In the genomic region with DNA sequence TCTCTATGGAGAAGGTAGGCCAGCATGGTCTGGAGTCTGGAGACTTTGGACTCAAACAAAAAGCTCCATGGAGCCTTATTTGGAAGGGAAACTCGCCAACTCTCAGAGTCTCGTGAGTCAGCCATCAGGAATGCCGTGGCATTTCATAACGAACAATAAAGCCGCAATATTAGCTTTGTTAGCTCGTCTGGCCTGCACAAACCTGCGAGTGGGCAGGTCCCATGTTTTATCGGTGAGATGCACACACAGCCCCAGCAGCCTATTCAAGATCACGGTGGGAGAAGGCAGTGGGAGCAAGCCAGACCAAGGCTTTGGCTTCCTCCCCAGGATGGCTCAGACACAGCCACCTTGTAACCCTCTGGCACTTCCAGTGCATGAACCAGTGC, we compare ENCODE assay signal across 8 mouse cellular contexts.
DNase-seq lines count a peak whose midpoint lies in the region; ATAC-seq and TF ChIP-seq lines count a peak whose summit lies in the region.

No protein-coding gene starts in this region.

- H3K4me1 ChIP-seq in small intestine, adult 2 months (ENCODE audit: control insufficient read depth, insufficient read depth, insufficient read length, low read length) = peaks cover 7% of the 10 kb centered on the region
- no peaks in the 10 kb centered on the region for H3K4me1 ChIP-seq in midbrain, postnatal 0 days (ENCODE audit: insufficient read depth, low read length)

- H3K27ac ChIP-seq in small intestine, adult 2 months (ENCODE audit: insufficient read depth, low read depth, low read length) = peak overlapping the region; percentile 27; the same call in 1 of the 2 replicates
- no peak overlapping the region for H3K27ac ChIP-seq in midbrain, postnatal 0 days (ENCODE audit: low read depth, low read length)

- peak; percentile 10 for DNase-seq in kidney, adult 9 months
- no peak for DNase-seq in kidney, adult 8-10 months
- peak; percentile 75 to 82 for DNase-seq in cerebellum, postnatal 14 days
- peak; percentile 23 to 48 for DNase-seq in heart, postnatal 14 days
- no peak for DNase-seq in embryo, embryonic 10 days (ENCODE audit: low spot score)
- DNase-seq in midbrain, postnatal 0 days (ENCODE audit: low spot score) = no peak

- no peaks in the 10 kb centered on the region for H3K36me3 ChIP-seq in small intestine, adult 2 months (ENCODE audit: control insufficient read depth, insufficient read depth, low read length)
- H3K36me3 ChIP-seq in midbrain, postnatal 0 days (ENCODE audit: insufficient read depth, low read length) = no peaks in the 10 kb centered on the region

- H3K9ac ChIP-seq in midbrain, postnatal 0 days (replicated peaks; ENCODE audit: low read length, poor library complexity, severe bottlenecking) = no peak overlapping the region

- intact Hi-C loops in heart, postnatal 14 days (cut with DNase I) = loop anchor here (2.0 kb wide), 1 partner anchor 40 kb away; no protein-coding TSS in a partner anchor

- H3K4me3 ChIP-seq in small intestine, adult 2 months (ENCODE audit: low read depth, low read length) = no peak overlapping the region
- no peak overlapping the region for H3K4me3 ChIP-seq in midbrain, postnatal 0 days (ENCODE audit: low read depth, low read length)

- no peak for ATAC-seq in monocyte, adult 5-6 weeks (replicated peaks; ENCODE audit: insufficient number of reproducible peaks, low FRiP score, low TSS enrichment, poor library complexity, severe bottlenecking)
- no peak for ATAC-seq in midbrain, postnatal 0 days (ENCODE audit: low FRiP score)

- no peak for TF ChIP-seq CTCF in small intestine, adult 2 months (IDR thresholded peaks at IDR 0.05; ENCODE audit: extremely low read depth, insufficient read length, insufficient replicate concordance, low read depth, low read length)
- TF ChIP-seq CTCF in midbrain, postnatal 0 days (IDR thresholded peaks at IDR 0.05) = no peak

- no peaks in the 10 kb centered on the region for H3K9me3 ChIP-seq in midbrain, postnatal 0 days (ENCODE audit: low read length)

- no peaks in the 10 kb centered on the region for H3K27me3 ChIP-seq in small intestine, adult 2 months (ENCODE audit: control insufficient read depth, insufficient read depth, low read length)
- H3K27me3 ChIP-seq in midbrain, postnatal 0 days (ENCODE audit: insufficient read depth, low read length) = no peaks in the 10 kb centered on the region

- no peak for TF ChIP-seq POLR2A in small intestine, adult 2 months (IDR thresholded peaks at IDR 0.05; ENCODE audit: low read depth, low read length)

- 11% methylated on average over 9 of the region's 9 CpGs for WGBS in small intestine, adult 2 months
- 62% methylated on average over 9 of the region's 9 CpGs for WGBS in midbrain, postnatal 0 days

- no peak overlapping the region for H3K4me2 ChIP-seq in midbrain, postnatal 0 days (ENCODE audit: low read depth, low read length, poor library complexity, severe bottlenecking)

Comparison
In these comparisons a context has a peak if more than half of its experiments do, and no peak if none do; other contexts are left out.
1. DNase-seq: peak in kidney, adult 9 months (single experiment), cerebellum, postnatal 14 days (2 of 2) and heart, postnatal 14 days (2 of 2); none in kidney, adult 8-10 months (0 of 2), embryo, embryonic 10 days (single experiment) and midbrain, postnatal 0 days (single experiment).